Mouse (Mus musculus): ENCODE measurements at regions not wholly inside any gene's neighbourhood (a gene's known extent, or its start where the extent isn't known, plus 50 kb on each side); places are given as distances from the start of the nearest gene placed in this dataset.
A peak's percentile ranks its signal among the peaks of the same experiment; 100 is the strongest.

DNA sequence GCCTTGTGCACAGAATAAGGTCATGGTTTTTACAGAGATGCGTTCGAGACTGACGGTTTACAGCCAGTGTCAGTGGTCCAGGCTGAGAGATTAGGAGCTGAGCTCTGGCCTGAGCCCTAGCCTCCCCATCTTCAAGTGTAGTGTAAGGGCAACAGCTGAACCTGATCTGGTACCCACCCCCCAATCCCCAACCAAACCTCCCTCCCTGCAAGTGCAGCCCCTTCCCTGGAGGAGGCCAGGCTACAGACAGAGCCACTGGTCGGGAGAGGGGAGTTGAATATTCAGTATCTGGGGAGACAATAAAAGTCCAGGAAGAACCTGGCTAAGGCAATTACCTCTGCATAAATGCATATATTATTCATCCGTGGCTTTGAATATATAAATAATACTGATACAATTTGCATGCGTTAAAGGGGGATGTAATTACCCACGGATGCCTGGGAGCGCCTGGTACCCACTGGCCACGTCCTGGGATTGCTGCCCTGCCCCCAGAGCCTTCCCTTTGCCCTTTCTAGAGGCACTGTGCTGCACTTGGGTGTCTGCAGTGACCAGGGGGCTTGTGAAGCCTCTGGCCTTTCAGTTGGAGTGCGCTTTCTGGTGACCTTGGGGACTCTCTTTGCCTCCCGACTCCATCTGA, 95.5 kb upstream of the Mvb12b start:
- no peak for DNase-seq

GRCm38 (mm10) chr2:33981936-33982335, 94.2 kb upstream of the Mvb12b start:
- DNase-seq = no peak

GRCm38 (mm10) chr2:33981321-33981720, 93.6 kb upstream of the Mvb12b start:
- DNase-seq = no peak

DNA sequence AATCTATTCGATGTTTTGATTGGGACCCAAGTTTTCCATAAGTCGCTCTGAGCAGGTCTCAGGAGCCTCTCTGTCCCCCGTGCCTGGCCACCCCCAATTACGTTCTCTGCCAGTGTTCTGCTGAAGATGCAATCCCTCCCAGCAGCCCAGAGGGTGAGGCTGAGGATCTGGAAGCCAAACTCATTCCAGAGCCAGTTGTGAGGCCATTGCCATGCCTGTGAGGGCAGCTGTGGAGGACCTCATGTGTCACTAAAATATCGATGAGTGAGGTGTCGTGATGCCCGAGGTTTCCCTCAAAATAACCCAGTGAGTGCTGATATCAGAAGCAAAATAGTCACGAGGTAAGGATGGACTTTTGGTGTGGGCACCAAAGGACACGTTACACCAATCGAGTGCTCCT, 93.1 kb upstream of the Mvb12b start:
- DNase-seq = no peak

- no peak for DNase-seq
Observed at GRCm38 (mm10) chr2:33979276-33979675, 91.5 kb upstream of the Mvb12b start.

GRCm38 (mm10) chr2:33978550-33978949, 90.8 kb upstream of the Mvb12b start:
- DNase-seq = no peak

- no peak for DNase-seq
Observed at GRCm38 (mm10) chr2:33977576-33978352, 90.0 kb upstream of the Mvb12b start.

GRCm38 (mm10) chr2:33977151-33977550, 89.4 kb upstream of the Mvb12b start:
- DNase-seq = no peak

DNA sequence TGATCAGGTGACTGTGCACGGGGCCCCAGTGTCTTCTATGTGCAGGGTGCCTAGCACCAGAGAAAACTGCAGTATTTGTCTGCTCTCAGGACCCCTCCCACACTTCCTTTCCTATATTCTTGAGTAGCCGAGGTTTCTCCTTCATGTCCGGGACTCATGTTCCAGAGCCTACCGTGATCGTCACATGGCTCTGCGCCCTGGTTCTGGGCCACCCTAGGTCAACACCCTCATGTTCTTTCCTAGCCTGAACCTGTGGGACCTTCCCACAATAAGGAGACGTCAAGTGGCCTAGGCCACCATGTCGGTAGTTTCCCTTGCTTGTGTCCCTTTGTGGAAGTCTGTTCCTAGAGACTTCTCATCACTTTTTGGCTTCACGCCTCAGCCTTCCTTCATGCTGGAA, 88.4 kb upstream of the Mvb12b start:
- no peak for DNase-seq

DNA sequence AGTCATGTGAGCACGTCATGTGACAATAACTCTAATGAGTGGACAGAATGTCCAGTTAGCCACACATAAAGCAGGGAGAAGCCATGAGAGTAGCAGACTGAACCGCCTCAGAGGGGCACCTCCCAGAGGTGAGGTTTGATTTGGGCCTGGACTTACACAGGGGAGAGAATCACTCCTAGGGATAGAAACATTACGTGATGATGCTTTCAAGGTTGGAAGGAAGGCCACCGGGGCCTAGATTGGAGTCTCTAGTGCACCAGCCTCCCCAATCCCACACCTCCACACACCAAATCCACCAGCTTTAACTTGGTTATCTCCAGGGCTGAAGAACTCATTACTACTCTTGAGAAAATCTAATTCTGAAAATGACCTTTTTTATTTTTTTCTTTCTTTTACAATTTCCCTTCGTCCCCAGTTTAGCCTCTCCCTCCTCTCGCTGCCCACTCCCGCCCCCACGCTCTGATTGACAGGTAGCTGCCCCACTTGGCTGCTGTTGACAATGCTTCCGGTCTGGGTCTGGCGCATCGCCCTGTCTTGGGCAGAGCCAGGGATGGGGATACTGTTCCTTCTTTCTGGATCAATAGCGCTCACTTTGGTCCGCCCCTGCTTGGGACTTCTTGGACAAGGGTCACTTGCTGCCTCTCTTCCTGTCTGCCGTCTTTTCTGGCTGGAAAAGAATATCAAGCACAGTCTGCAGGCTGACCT, 87.8 kb upstream of the Mvb12b start:
- peak; percentile 27 to 35 for DNase-seq

GRCm38 (mm10) chr2:33974737-33975422, 87.1 kb upstream of the Mvb12b start:
- no peak for DNase-seq

DNA sequence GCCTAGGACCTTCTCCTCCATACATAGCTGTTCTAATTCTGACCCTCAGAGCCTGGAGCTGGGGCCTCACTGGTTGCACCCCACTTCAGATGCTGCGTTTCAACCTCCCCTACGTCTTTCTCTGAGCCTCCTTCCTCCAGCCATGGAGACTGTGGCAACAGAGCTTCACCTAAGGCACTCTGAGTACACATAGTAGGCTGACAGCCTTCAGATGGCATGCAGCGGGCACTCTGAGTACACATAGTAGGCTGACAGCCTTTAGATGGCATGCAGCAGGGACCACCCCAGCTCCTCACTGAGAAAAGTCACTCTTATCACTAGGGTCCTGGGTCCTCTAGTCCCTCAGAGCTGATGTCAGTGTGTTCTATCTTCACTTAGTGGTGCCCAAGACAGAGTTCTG, 86.3 kb upstream of the Mvb12b start:
- no peak for DNase-seq

DNA sequence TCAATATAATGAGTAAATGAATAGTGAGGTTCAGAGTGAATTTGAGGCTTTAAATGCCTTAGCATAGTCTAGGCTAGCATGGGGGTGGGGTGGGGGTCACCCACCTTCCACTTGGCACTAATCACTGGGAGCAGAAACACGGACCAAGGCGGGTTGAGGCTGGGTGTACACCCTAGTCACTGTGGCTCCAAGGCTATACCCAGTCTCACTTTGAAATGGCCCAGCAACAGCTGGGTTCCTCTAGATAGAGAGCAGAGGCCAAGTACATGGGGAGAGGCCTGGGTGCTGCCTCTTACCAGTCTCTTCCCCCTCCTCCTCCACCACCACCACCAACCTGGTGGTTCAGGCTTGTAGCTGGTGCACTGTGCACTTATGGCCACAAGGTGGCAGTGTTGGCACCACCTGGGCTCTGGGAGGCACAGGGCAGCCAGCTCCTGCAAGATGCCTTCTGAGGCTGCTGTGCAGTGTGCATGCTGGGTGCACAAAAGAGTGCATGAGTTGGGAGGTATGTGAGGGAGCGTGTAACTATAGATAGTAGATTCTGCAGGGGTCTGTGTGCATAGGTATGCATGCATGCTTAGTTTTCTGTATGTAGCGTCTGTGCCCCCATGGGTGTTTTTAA, 85.6 kb upstream of the Mvb12b start:
- DNase-seq = peak; percentile 58 to 79

- DNase-seq = peak; percentile 14 to 26
Observed at GRCm38 (mm10) chr2:33966984-33967421, 79.3 kb upstream of the Mvb12b start.

DNA sequence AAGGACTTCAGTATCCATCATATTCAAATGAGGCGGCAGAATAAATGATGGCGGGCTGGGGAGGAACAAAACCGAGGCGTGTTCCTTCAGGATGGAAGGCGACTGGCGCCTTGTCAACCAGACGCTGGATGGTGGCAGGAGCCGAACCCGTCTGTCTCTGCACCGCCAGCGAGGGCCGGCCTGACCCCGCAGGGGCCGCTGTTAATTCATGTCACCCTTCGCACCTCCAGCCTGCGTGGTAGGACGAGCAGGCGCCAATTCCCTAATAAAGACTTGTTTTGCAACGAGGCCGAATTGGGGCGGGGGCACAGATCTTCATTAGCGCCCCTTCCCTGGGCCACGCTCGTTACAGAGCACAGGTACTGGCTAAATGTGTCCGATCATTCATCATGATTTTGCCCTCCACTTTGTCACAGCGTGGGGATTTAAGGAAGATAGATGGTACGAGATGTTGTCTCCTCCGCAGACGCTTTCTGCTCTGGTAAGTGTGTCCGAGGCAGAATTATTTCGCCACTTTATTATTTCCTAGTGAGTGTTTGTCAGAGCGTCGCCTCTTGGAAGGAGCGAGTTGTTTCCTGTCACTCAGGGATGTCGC, 78.7 kb upstream of the Mvb12b start:
- DNase-seq = no peak

DNA sequence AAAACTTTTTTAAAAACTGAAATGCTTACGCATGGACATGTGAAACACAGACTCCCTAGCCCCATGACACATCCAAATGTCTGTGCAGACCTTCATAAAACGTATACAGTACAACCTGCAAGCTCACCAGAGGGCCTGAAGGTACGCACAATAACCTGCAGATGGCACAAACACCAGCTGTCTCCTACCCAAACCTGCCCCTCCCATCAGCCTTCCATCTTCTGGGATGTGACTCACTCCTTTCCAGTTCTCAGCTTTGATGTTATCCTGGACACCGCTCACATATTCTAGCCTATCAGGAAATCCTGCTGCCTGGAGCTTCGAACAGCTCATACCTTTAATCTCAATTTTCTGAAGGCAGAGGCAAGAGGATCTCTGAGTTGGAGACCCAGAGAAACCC, 76.3 kb upstream of the Mvb12b start:
- no peak for DNase-seq

- DNase-seq = no peak
Observed at GRCm38 (mm10) chr2:33962355-33963037, 74.8 kb upstream of the Mvb12b start.

DNA sequence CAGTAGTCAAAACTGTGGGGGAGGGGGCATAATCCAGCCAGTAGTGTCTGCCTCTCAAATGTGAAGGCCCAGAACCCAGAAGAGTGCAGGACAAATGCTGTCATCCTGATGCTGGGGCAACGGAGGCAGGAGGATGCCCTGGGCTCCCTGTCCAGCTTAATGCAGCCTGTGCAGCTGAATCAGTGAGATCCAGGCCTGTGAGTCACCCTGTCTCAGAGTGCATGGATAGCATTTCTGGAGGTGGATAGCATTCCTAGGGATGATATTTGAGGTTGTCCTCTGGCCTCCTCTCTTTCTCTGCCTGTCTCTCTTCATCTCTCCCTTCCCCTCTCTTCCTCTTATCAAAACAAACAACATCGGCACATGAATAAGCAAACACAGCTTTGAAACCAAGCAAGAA, 73.8 kb upstream of the Mvb12b start:
- no peak for DNase-seq

DNA sequence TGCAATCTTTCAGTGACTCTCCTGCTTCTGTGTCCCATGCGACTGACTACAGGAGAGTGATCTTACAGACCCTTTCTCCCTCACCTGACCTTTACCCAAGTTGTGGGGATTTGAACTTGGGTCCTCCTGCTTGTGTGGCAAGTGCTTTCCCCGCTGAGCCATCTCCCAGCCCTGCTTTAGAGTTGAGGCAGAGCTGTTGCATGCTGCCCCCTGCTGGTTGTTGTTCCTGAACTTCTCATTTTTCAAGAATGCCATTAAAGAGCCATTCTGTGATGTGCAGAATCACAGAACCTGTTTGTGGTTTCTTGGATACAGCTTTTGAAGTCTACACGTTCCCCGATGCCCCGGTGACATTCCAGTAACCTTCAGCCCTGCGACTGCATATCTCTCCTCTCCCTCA, 70.0 kb upstream of the Mvb12b start:
- DNase-seq = peak; percentile 11 to 59

DNA sequence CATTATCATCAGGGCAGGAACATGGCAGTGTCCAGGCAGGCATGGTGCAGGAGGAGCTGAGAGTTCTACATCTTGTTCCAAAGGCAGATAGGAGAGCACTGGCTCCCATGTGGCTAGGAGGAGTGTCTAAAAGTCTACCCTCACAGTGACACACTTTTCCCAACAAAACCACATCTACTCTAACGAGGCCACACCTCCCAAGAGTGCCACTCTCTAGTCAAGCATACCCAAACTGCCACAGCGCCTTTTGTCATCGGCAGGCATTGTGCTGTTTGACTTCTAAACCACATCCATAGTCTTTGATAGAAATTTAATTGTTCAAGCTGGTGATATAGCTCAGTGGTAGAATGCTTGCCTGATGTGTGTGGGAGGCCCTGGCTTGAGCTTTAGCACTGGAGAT, 56.6 kb upstream of the Mvb12b start:
- no peak for DNase-seq

GRCm38 (mm10) chr2:33942085-33942484, 54.3 kb upstream of the Mvb12b start:
- no peak for DNase-seq

Data from heart, adult 18-20 months (tissue).